11 mouse cellular contexts compared by ENCODE assay signal in genomic region chr12:5111343-5111742, GRCm38 (mm10).
DNase-seq lines count a peak whose midpoint lies in the region; ATAC-seq lines count a peak whose summit lies in the region.
"Had no signal": no experiment of that assay in that cellular context is flagged by ENCODE, and none has a peak within 500 bp of the region (broad histone marks: within the 10 kb centered on the region; RNA-seq: fewer than 3 reads in every experiment).

No protein-coding gene starts in this region.

- H3K4me2 ChIP-seq in heart, embryonic 12.5 days = no peak overlapping the region
- H3K4me2 ChIP-seq in midbrain, embryonic 13.5 days (replicated peaks) = no peak overlapping the region
- H3K4me2 ChIP-seq: heart, embryonic 15.5 days had no signal

- no peak for ATAC-seq in heart, embryonic 12.5 days (ENCODE audit: insufficient number of reproducible peaks, low FRiP score)
- no peak for ATAC-seq in midbrain, embryonic 13.5 days

- DNase-seq in heart, postnatal 14 days = peak; percentile 44 to 63
- peak; percentile 56 for DNase-seq in testis, postnatal 10 days (ENCODE audit: low spot score)
- no peak for DNase-seq in testis, postnatal 14 days (ENCODE audit: low spot score)
- DNase-seq in embryo, embryonic 9.5 days (ENCODE audit: extremely low spot score) = peak; percentile 25
- peak; percentile 38 for DNase-seq in retina, postnatal 1 day
- no peak for DNase-seq in gastrocnemius, postnatal 14 days
- DNase-seq: right cerebral cortex, adult 18-20 months had no signal

- no peak overlapping the region for H3K27ac ChIP-seq in heart, embryonic 12.5 days (ENCODE audit: poor library complexity, severe bottlenecking)
- H3K27ac ChIP-seq in midbrain, embryonic 13.5 days = no peak overlapping the region
- H3K27ac ChIP-seq: heart, embryonic 15.5 days had no signal

- H3K27me3 ChIP-seq in heart, embryonic 12.5 days (replicated peaks) = no peaks in the 10 kb centered on the region
- H3K27me3 ChIP-seq in midbrain, embryonic 13.5 days = no peaks in the 10 kb centered on the region
- H3K27me3 ChIP-seq: heart, embryonic 15.5 days had no signal

- no peaks in the 10 kb centered on the region for H3K9me3 ChIP-seq in heart, embryonic 12.5 days (replicated peaks)
- H3K9me3 ChIP-seq in midbrain, embryonic 13.5 days = no peaks in the 10 kb centered on the region
- H3K9me3 ChIP-seq: heart, embryonic 15.5 days had no signal

- H3K4me1 ChIP-seq in heart, embryonic 12.5 days (replicated peaks) = no peaks in the 10 kb centered on the region; the same call in 1 of the 2 replicates
- peaks cover 10% of the 10 kb centered on the region for H3K4me1 ChIP-seq in midbrain, embryonic 13.5 days (replicated peaks)
- H3K4me1 ChIP-seq: heart, embryonic 15.5 days had no signal

- intact Hi-C loops in heart, postnatal 14 days (cut with DNase I) = no loop called here
- intact Hi-C loops in gastrocnemius, postnatal 14 days (cut with DNase I; ENCODE audit: low total_unique reads) = no loop called here

- WGBS in heart, embryonic 12.5 days = 53% methylated on average over 3 of the region's 3 CpGs
- 68% methylated on average over 3 of the region's 3 CpGs for WGBS in midbrain, embryonic 13.5 days

- H3K9ac ChIP-seq in heart, embryonic 12.5 days = no peak overlapping the region
- no peak overlapping the region for H3K9ac ChIP-seq in midbrain, embryonic 13.5 days (replicated peaks)
- H3K9ac ChIP-seq: heart, embryonic 15.5 days had no signal

- H3K36me3 ChIP-seq in heart, embryonic 12.5 days = no peaks in the 10 kb centered on the region
- no peaks in the 10 kb centered on the region for H3K36me3 ChIP-seq in midbrain, embryonic 13.5 days
- H3K36me3 ChIP-seq: heart, embryonic 15.5 days had no signal

- H3K4me3 ChIP-seq in heart, embryonic 12.5 days = no peak overlapping the region
- no peak overlapping the region for H3K4me3 ChIP-seq in midbrain, embryonic 13.5 days (replicated peaks)
- H3K4me3 ChIP-seq: erythroblast, embryonic 14.5 days; heart, embryonic 15.5 days had no signal

Comparison
In these comparisons a context has a peak if more than half of its experiments do, and no peak if none do; other contexts are left out.
1. DNase-seq: peak in heart, postnatal 14 days (2 of 2), testis, postnatal 10 days (single experiment), embryo, embryonic 9.5 days (single experiment) and retina, postnatal 1 day (single experiment); none in testis, postnatal 14 days (single experiment) and gastrocnemius, postnatal 14 days (single experiment).